8 mouse cellular contexts compared by ENCODE assay signal in the genomic region with DNA sequence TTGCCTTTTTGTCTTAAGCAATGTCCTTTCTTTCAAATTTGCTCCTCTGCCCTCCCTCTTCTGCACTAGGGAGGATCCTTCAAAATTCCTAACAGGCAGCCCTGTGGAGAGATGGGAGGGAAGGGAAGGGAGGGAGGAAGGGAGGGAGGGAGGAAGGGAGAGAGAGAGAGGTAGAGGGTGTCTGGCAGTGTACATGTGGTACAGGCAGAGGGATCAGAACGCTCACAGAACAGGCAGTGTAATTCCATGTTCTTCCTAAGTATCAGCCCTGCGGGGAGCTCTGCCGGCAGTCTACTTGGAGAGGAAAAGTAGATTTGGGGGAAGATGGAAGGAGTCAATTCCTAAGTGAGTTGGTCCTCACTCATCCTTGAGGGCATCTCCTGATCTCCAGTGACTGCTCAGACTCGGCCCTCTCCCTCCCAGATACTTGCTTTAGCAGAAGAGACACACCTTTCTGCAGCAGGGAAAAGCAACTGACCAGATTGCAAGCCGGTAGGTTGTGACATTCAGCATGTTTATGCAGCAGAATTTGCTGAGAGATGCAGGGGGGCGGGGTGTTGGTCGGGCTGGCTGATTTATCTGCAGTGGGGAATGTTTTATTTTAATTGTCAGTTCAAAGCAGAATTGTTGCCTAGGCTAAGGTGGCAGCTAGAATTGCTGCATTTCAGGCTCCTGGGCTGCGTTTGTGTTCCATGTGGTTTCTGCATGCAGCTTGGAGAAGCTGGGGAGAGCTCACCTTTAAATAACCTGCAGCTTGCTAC. TPM values are rescaled to one million over a fixed set of nuclear protein-coding genes. Genes with fewer than 3 reads are reported as not detected.
DNase-seq lines count a peak whose midpoint lies in the region; ATAC-seq and TF ChIP-seq lines count a peak whose summit lies in the region.

A gene (plus strand): TSS at position 190 of the 761 bp plus-strand sequence.

- no peaks in the 10 kb centered on the region for H3K36me3 ChIP-seq in heart, embryonic 12.5 days
- no peaks in the 10 kb centered on the region for H3K36me3 ChIP-seq in midbrain, embryonic 14.5 days (ENCODE audit: control insufficient read depth, insufficient read depth, low read length)

- peak within 1 kb of the TSS; percentile 46 for H3K4me2 ChIP-seq in heart, embryonic 12.5 days
- peak within 1 kb of the TSS; percentile 51 for H3K4me2 ChIP-seq in midbrain, embryonic 14.5 days (ENCODE audit: low read length)

- TF ChIP-seq POLR2A in cortical plate, adult 2 months (IDR thresholded peaks at IDR 0.05; ENCODE audit: extremely low read depth, insufficient read depth, low read length), result peak; percentile 76

- no peak within 1 kb of the TSS for H3K9ac ChIP-seq in heart, embryonic 12.5 days
- peak within 1 kb of the TSS; percentile 43; the same call in 1 of the 2 replicates for H3K9ac ChIP-seq in midbrain, embryonic 14.5 days (replicated peaks; ENCODE audit: low read length)

- WGBS in heart, embryonic 12.5 days, result 33% methylated on average over 8 of the region's 8 CpGs
- 33% methylated on average over 8 of the region's 8 CpGs for WGBS in midbrain, embryonic 14.5 days

- ATAC-seq in heart, embryonic 12.5 days (ENCODE audit: insufficient number of reproducible peaks, low FRiP score), result no peak
- peak; percentile 35; the same call in 1 of the 2 replicates for ATAC-seq in midbrain, embryonic 14.5 days (ENCODE audit: low FRiP score, low TSS enrichment)

- peak within 1 kb of the TSS; percentile 94 for H3K4me3 ChIP-seq in cortical plate, adult 2 months (ENCODE audit: insufficient read depth, low read length)
- H3K4me3 ChIP-seq in heart, embryonic 12.5 days, result peak within 1 kb of the TSS; percentile 11; the same call in 1 of the 2 replicates
- H3K4me3 ChIP-seq in midbrain, embryonic 14.5 days (replicated peaks; ENCODE audit: low read depth, low read length), result peak within 1 kb of the TSS; percentile 22

- H3K4me1 ChIP-seq in cortical plate, adult 2 months (ENCODE audit: control insufficient read depth, insufficient read depth, low read length), result no peaks in the 10 kb centered on the region; the same call in 1 of the 2 replicates
- H3K4me1 ChIP-seq in heart, embryonic 12.5 days (replicated peaks), result peaks cover 7% of the 10 kb centered on the region; the same call in 1 of the 2 replicates
- H3K4me1 ChIP-seq in midbrain, embryonic 14.5 days (ENCODE audit: control insufficient read depth, insufficient read depth, low read length), result peaks cover 19% of the 10 kb centered on the region

- peak; percentile 24 to 55 for DNase-seq in left cerebral cortex, adult 18-20 months (ENCODE audit: low spot score in 2 of 2)
- no peak for DNase-seq in left cerebral cortex, adult 11 months (ENCODE audit: low spot score)
- DNase-seq in layer of hippocampus, postnatal 14 days (ENCODE audit: low spot score in 2 of 2), result peak; percentile 39 to 54
- peak; percentile 39 for DNase-seq in midbrain, embryonic 14.5 days
- DNase-seq in adipocyte (ENCODE audit: low spot score), result no peak
- no peak for DNase-seq in Muller cell, postnatal 12 days (ENCODE audit: inconsistent ontology term)

- no peaks in the 10 kb centered on the region for H3K9me3 ChIP-seq in heart, embryonic 12.5 days (replicated peaks)
- H3K9me3 ChIP-seq in midbrain, embryonic 14.5 days (ENCODE audit: control insufficient read depth, low read length), result no peaks in the 10 kb centered on the region

- peak within 1 kb of the TSS; percentile 92 for H3K27ac ChIP-seq in cortical plate, adult 2 months (ENCODE audit: insufficient read depth, low read length)
- H3K27ac ChIP-seq in heart, embryonic 12.5 days (ENCODE audit: poor library complexity, severe bottlenecking), result no peak within 1 kb of the TSS
- peak within 1 kb of the TSS; percentile 77 for H3K27ac ChIP-seq in midbrain, embryonic 14.5 days (replicated peaks; ENCODE audit: low read depth, low read length)

- no peak for TF ChIP-seq CTCF in cortical plate, adult 2 months (IDR thresholded peaks at IDR 0.05; ENCODE audit: extremely low read depth, insufficient read depth, low read length)

- no peaks in the 10 kb centered on the region for H3K27me3 ChIP-seq in heart, embryonic 12.5 days (replicated peaks)
- no peaks in the 10 kb centered on the region for H3K27me3 ChIP-seq in midbrain, embryonic 14.5 days (ENCODE audit: control insufficient read depth, insufficient read depth, low read length)

RNA-seq across cellular contexts. Expression of the gene that starts here (rescaled TPM):
- total RNA-seq in left cerebral cortex, adult 18-20 months (2021), result 10 to 100 TPM; 42.3 to 47.3 TPM
- polyA plus RNA-seq in cortical plate, adult 2 months (2012; rRNA removed), result 32.1 and 33.9 TPM in 2 replicates
- polyA plus RNA-seq in heart, embryonic 12.5 days (2016; fragmentation: Nextera tagmentation; extraction: Ambion mirVana), result 23.2 and 24.0 TPM in 2 replicates
- 100 to 1,000 TPM; 115 to 121 TPM for total RNA-seq in layer of hippocampus, postnatal 14 days (2021)
- polyA plus RNA-seq in midbrain, embryonic 14.5 days (2014; fragmentation: Nextera tagmentation; extraction: Ambion mirVana), result 54.1 and 68.4 TPM in 2 replicates

Comparison
In these comparisons a context has a peak if more than half of its experiments do, and no peak if none do; other contexts are left out.
1. DNase-seq: peak in left cerebral cortex, adult 18-20 months (2 of 2), layer of hippocampus, postnatal 14 days (2 of 2) and midbrain, embryonic 14.5 days (single experiment); none in left cerebral cortex, adult 11 months (single experiment), adipocyte (single experiment) and Muller cell, postnatal 12 days (single experiment).
2. H3K4me3 ChIP-seq: peak in every context shown above with its lines; median percentile 94 in cortical plate, adult 2 months; 22 in midbrain, embryonic 14.5 days; 11 in heart, embryonic 12.5 days.